Mouse (Mus musculus) liver, adult 2 months (tissue): ENCODE measurements around the gene Dach1. TPM values are rescaled to one million over a fixed set of nuclear protein-coding genes. Genes with fewer than 3 reads are reported as not detected.

ENCODE experiments used
- DNase-seq: peaks from one replicate; pipeline ENCODE4 v3.0.0-alpha.2; 2011; ENCODE audit warnings: low read depth, low spot score; ENCODE audit errors: extremely low read depth
- H3K27ac ChIP-seq: fragments of 200-500 bp; replicated peaks from 2 replicates; pipeline ENCODE4 v1.5.1; 2012; ENCODE audit warnings: low read depth, mild to moderate bottlenecking, control low read depth, inconsistent platforms, low read length; ENCODE audit not compliant: insufficient read depth
- H3K27me3 ChIP-seq: fragments of 200-500 bp; 2 replicates; pipeline ENCODE4 v1.6.1; 2012; ENCODE audit warnings: mild to moderate bottlenecking, moderate library complexity, low read length, inconsistent platforms; ENCODE audit not compliant: control insufficient read depth, insufficient read depth
- H3K36me3 ChIP-seq: fragments of 200-500 bp; 2 replicates; pipeline ENCODE4 v1.6.1; 2012; ENCODE audit warnings: low read length, inconsistent platforms; ENCODE audit not compliant: control insufficient read depth, insufficient read depth
- H3K4me1 ChIP-seq: fragments of 200-500 bp; 2 replicates; pipeline ENCODE4 v1.6.1; 2011; ENCODE audit warnings: low read length; ENCODE audit not compliant: control insufficient read depth, insufficient read depth
- H3K4me3 ChIP-seq: fragments of 200-500 bp; 2 replicates; pipeline ENCODE4 v1.5.1; 2011; ENCODE audit warnings: low read depth, mild to moderate bottlenecking, control low read depth, low read length, moderate library complexity; ENCODE audit not compliant: insufficient read depth
- H3K79me2 ChIP-seq: fragments of 200-500 bp; 2 replicates; pipeline ENCODE4 v1.6.1; 2012; ENCODE audit warnings: inconsistent platforms, mild to moderate bottlenecking, low read length, moderate library complexity; ENCODE audit not compliant: control insufficient read depth, insufficient read depth
- H3K9ac ChIP-seq: fragments of 200-500 bp; 2 replicates; pipeline ENCODE4 v1.6.1; 2012; ENCODE audit warnings: low read depth, mild to moderate bottlenecking, control low read depth, inconsistent platforms, low read length
- CTCF ChIP-seq: fragments of 200-500 bp; IDR thresholded peaks from 2 replicates; pipeline ENCODE4 v1.5.1; 2011; ENCODE audit warnings: low read depth, low read length, control low read depth
- POLR2A ChIP-seq: fragments of 200-500 bp; IDR thresholded peaks from 2 replicates; pipeline ENCODE4 v1.6.1; 2011; ENCODE audit warnings: low read length, control low read depth; ENCODE audit not compliant: insufficient read depth; ENCODE audit errors: extremely low read depth
- WGBS: fragments of 180-500 bp; shearing (Covaris S2); methylation state at CpG from one replicate; pipeline ENCODE4 v1.1.7; 2018; 5-methylcytosine and 5-hydroxymethylcytosine counted together
- polyA plus RNA-seq: library from polyadenylated mRNA; depleted of rRNA; stranded (reverse); fragments of >200 nt; gene quantifications from 2 replicates; pipeline ENCODE4 v1.2.3, GENCODE M21; 2012; rRNA removed
- total RNA-seq: library from RNA; depleted of rRNA; stranded (reverse); fragments of >200 nt; gene quantifications from 2 replicates; pipeline ENCODE4 v1.2.3, GENCODE M21; 2014; rRNA removed

Dach1 gene
- total RNA-seq (0.37 and 0.40 TPM in 2 replicates), polyA plus RNA-seq (0.02 and 0.06 TPM in 2 replicates)

DNA sequence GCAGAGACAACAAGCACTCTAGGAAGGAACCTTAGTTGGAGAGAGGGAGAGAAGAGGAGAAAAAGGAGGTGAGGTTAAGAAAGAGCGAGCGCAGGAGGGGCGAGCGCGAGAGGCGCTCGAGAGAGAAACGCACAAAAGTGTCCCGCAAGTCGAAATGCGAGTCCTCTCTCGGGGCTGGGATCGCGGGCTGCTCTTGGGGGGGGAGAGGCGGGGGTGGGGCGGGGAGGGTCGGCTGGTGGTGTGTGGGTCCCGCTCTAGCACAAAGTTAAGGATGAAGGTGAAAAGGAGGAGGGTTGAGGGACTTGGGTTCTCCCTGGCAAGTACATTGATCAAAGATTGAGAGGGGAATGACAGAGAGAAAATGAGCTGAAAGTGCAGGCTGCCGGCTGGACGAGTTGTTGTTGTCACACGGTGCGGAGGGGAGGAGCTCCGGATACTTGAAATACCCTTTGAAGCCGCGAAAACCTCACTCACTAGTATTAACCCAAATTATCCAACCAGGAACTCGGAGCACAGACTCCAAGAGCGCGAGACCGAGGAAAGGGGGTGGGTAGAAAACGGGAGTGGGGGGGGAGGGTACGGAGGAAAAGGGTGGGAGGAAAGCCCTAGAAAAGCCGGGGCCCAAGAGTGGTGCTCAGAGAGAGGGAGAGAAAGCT, at the start of gene Dach1:
Dach1 (minus strand) TSS at position 345 of the 656 bp plus-strand sequence.
- TF ChIP-seq CTCF (no peak), POLR2A (no peak)
- Histone ChIP-seq H3K9ac (peak within 1 kb of the TSS; percentile 42), H3K36me3 (no peaks in the 10 kb centered on the region), H3K4me3 (peak within 1 kb of the TSS; percentile 59), H3K27me3 (peaks cover 11% of the 10 kb centered on the region), H3K79me2 (no peaks in the 10 kb centered on the region), H3K27ac (0 out of 2 replicates have a peak within 1 kb of the TSS, but pooled peaks have one; percentile 10), H3K4me1 (no peaks in the 10 kb centered on the region)
- DNase-seq = peak; percentile 17
- 1% methylated on average over 32 of the region's 32 CpGs for WGBS

DNA sequence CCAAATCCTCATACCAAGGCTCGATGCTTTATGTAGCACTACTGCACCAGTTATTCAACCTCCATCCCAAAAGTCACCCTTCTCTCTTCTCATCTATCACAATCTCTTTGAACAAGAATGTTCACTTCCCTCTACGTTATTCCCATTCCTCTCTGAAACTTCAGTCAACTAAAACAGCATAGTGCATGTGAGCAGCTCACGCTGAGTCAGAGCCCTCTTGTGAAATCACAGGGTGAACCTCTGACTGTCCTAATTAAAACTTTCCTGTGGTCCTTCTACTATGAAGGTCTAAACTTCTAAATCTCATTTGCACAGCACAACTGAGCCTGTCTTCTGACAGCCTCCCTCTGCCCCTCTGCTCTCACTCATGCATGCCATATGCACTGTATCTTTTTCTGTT, 30.5 kb upstream of the Dach1 start:
- DNase-seq = no peak
- no peaks in the 10 kb centered on the region for H3K79me2 ChIP-seq
- H3K4me3 ChIP-seq = no peak overlapping the region
- no peak overlapping the region for H3K27ac ChIP-seq
- 76% methylated on average over 3 of the region's 3 CpGs for WGBS
- H3K27me3 ChIP-seq = no peaks in the 10 kb centered on the region
- H3K36me3 ChIP-seq = no peaks in the 10 kb centered on the region
- no peaks in the 10 kb centered on the region for H3K4me1 ChIP-seq
- H3K9ac ChIP-seq = no peak overlapping the region
- no peak for TF ChIP-seq CTCF
- no peak for TF ChIP-seq POLR2A

DNA sequence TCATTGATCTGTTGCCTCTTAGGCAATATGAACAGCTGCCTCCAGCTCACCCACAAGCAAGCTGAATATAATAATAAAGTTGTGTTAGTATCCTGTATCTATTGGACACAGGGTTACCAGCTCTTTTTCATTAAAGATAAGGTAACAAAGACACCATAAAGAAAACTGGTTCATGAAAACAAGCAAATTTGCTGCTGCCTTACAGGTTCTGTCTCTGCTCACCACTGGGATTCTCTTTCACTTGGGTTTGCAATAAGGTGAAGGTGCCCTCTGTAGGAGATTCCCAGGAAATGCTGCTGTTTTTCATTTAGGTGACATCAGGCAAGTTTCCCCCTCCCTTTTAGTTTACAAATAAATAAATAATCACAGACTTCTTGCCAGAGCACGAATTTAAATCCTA, 12.0 kb upstream of the Dach1 start:
- WGBS = 0% methylated on average over 1 of the region's 1 CpGs
- DNase-seq = peak; percentile 8
- no peaks in the 10 kb centered on the region for H3K27me3 ChIP-seq
- H3K27ac ChIP-seq = no peak overlapping the region
- H3K79me2 ChIP-seq = no peaks in the 10 kb centered on the region
- H3K4me3 ChIP-seq = no peak overlapping the region
- no peaks in the 10 kb centered on the region for H3K36me3 ChIP-seq
- no peaks in the 10 kb centered on the region for H3K4me1 ChIP-seq
- no peak for TF ChIP-seq POLR2A
- no peak for TF ChIP-seq CTCF
- no peak overlapping the region for H3K9ac ChIP-seq

GRCm38 (mm10) chr14:98173831-98174230, 4.3 kb upstream of the Dach1 start:
- no peaks in the 10 kb centered on the region for H3K4me1 ChIP-seq
- 63% methylated on average over 2 of the region's 2 CpGs for WGBS
- TF ChIP-seq POLR2A (no peak), CTCF (no peak)
- DNase-seq = no peak
- H3K9ac ChIP-seq = no peak overlapping the region
- no peak overlapping the region for H3K27ac ChIP-seq
- peaks cover 3% of the 10 kb centered on the region; the same call in 1 of the 2 replicates for H3K27me3 ChIP-seq
- no peak overlapping the region for H3K4me3 ChIP-seq
- H3K36me3 ChIP-seq = no peaks in the 10 kb centered on the region
- H3K79me2 ChIP-seq = no peaks in the 10 kb centered on the region

DNA sequence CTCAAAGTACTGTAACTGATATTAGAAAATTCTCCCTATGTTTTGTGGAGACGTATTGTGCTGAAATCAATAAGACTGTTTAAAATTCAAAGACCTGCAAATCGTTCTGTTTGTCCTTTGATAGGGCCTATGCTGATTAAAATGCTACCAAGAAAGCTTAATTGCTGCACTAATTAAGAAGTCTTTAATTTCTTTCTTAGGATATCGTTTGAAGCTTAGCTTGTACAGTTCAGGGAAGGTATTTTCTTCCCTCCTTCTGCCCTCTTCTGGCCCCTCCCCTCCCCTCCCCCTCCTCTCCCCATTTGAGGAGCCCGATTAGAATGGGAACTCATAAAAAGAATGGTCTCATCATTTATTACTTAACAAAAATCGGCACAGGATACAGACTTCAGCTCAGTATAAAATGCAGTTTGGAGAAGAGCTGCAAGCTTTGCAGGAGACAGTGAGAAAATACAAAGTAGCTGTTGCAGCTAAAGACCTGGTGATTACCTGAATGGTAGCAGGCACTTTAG, 2.9 kb upstream of the Dach1 start:
- TF ChIP-seq CTCF = no peak
- no peak for TF ChIP-seq POLR2A
- Histone ChIP-seq H3K4me1 (no peaks in the 10 kb centered on the region), H3K9ac (no peak overlapping the region), H3K27me3 (peaks cover 11% of the 10 kb centered on the region), H3K27ac (no peak overlapping the region), H3K4me3 (no peak overlapping the region), H3K79me2 (no peaks in the 10 kb centered on the region), H3K36me3 (no peaks in the 10 kb centered on the region)
- DNase-seq = no peak
- 13% methylated on average over 5 of the region's 5 CpGs for WGBS

GRCm38 (mm10) chr14:98171861-98172260, 2.3 kb upstream of the Dach1 start:
- no peak for TF ChIP-seq CTCF
- no peak for TF ChIP-seq POLR2A
- H3K4me1 ChIP-seq = no peaks in the 10 kb centered on the region
- no peak overlapping the region for H3K9ac ChIP-seq
- no peaks in the 10 kb centered on the region for H3K79me2 ChIP-seq
- H3K36me3 ChIP-seq = no peaks in the 10 kb centered on the region
- no peak overlapping the region for H3K27ac ChIP-seq
- DNase-seq = no peak
- no peak overlapping the region for H3K4me3 ChIP-seq
- WGBS = 20% methylated on average over 5 of the region's 5 CpGs
- peaks cover 11% of the 10 kb centered on the region for H3K27me3 ChIP-seq
